Mouse (Mus musculus): ENCODE data around the gene Cpeb3. TPM values are rescaled to one million over a fixed set of nuclear protein-coding genes. Genes with fewer than 3 reads are reported as not detected.
"Not testable (repeated sequence)": the region's sequence is repeated elsewhere in the genome, so short reads cannot be mapped to it uniquely, and the experiment has no call there.

Gene Cpeb3
- polyA plus RNA-seq, 1 experiment from 2014 or later: 1.4 TPM

GRCm38 (mm10) chr19:37205155-37205554 lies 3.2 kb downstream of the Cpeb3 start:
- H3K36me3 ChIP-seq; H3K4me3 ChIP-seq; H3K9ac ChIP-seq; ATAC-seq (ENCODE audit: insufficient number of reproducible peaks, insufficient read depth, low FRiP score, low TSS enrichment, low read depth); H3K27me3 ChIP-seq; H3K27ac ChIP-seq; H3K4me2 ChIP-seq; H3K9me3 ChIP-seq: not testable (repeated sequence)
- H3K4me1 ChIP-seq: peaks cover 18% of the 10 kb centered on the region

GRCm38 (mm10) chr19:37203371-37203770 lies 5.0 kb downstream of the Cpeb3 start:
- ATAC-seq (ENCODE audit: insufficient number of reproducible peaks, insufficient read depth, low FRiP score, low TSS enrichment, low read depth): no peak
- Histone ChIP-seq H3K27me3 (no peaks in the 10 kb centered on the region), H3K4me1 (peaks cover 3% of the 10 kb centered on the region; the same call in 1 of the 2 replicates), H3K36me3 (no peaks in the 10 kb centered on the region), H3K9ac (no peak overlapping the region), H3K9me3 (no peaks in the 10 kb centered on the region), H3K4me3 (no peak overlapping the region), H3K27ac (no peak overlapping the region), H3K4me2 (no peak overlapping the region)
- 94% methylated on average over 1 of the region's 1 CpGs for WGBS

- Histone ChIP-seq H3K4me2 (no peak overlapping the region), H3K4me3 (no peak overlapping the region), H3K9ac (no peak overlapping the region), H3K27me3 (no peaks in the 10 kb centered on the region), H3K9me3 (no peaks in the 10 kb centered on the region), H3K27ac (no peak overlapping the region), H3K4me1 (no peaks in the 10 kb centered on the region), H3K36me3 (no peaks in the 10 kb centered on the region)
- ATAC-seq (ENCODE audit: insufficient number of reproducible peaks, insufficient read depth, low FRiP score, low TSS enrichment, low read depth): no peak
- WGBS: 69% methylated on average over 2 of the region's 2 CpGs
These were observed 8.5 kb downstream of the Cpeb3 start for GRCm38 (mm10) chr19:37199889-37200288.

- Histone ChIP-seq H3K27ac (no peak overlapping the region), H3K36me3 (no peaks in the 10 kb centered on the region), H3K4me2 (no peak overlapping the region), H3K9me3 (no peaks in the 10 kb centered on the region), H3K9ac (no peak overlapping the region), H3K4me1 (no peaks in the 10 kb centered on the region), H3K27me3 (no peaks in the 10 kb centered on the region), H3K4me3 (no peak overlapping the region)
- no peak for ATAC-seq (ENCODE audit: insufficient number of reproducible peaks, insufficient read depth, low FRiP score, low TSS enrichment, low read depth)
- WGBS: 78% methylated on average over 1 of the region's 1 CpGs
These were observed 10.1 kb downstream of the Cpeb3 start for GRCm38 (mm10) chr19:37198165-37198880.

GRCm38 (mm10) chr19:37192475-37193058 lies 15.8 kb downstream of the Cpeb3 start:
- Histone ChIP-seq H3K27ac (no peak overlapping the region), H3K4me1 (no peaks in the 10 kb centered on the region), H3K4me2 (no peak overlapping the region), H3K9ac (no peak overlapping the region), H3K36me3 (no peaks in the 10 kb centered on the region), H3K27me3 (no peaks in the 10 kb centered on the region), H3K4me3 (no peak overlapping the region), H3K9me3 (no peaks in the 10 kb centered on the region)
- ATAC-seq (ENCODE audit: insufficient number of reproducible peaks, insufficient read depth, low FRiP score, low TSS enrichment, low read depth): no peak
- 65% methylated on average over 5 of the region's 5 CpGs for WGBS

GRCm38 (mm10) chr19:37188366-37188948 lies 19.9 kb downstream of the Cpeb3 start:
- H3K4me1 ChIP-seq: no peaks in the 10 kb centered on the region
- no peak overlapping the region for H3K9ac ChIP-seq
- H3K4me3 ChIP-seq: no peak overlapping the region
- H3K36me3 ChIP-seq: no peaks in the 10 kb centered on the region
- no peaks in the 10 kb centered on the region for H3K27me3 ChIP-seq
- no peak overlapping the region for H3K27ac ChIP-seq
- ATAC-seq (ENCODE audit: insufficient number of reproducible peaks, insufficient read depth, low FRiP score, low TSS enrichment, low read depth): no peak
- 74% methylated on average over 4 of the region's 4 CpGs for WGBS
- no peaks in the 10 kb centered on the region for H3K9me3 ChIP-seq
- no peak overlapping the region for H3K4me2 ChIP-seq

- ATAC-seq (ENCODE audit: insufficient number of reproducible peaks, insufficient read depth, low FRiP score, low TSS enrichment, low read depth): no peak
These were observed 30.3 kb downstream of the Cpeb3 start for GRCm38 (mm10) chr19:37177819-37178708.

GRCm38 (mm10) chr19:37176879-37177462 lies 31.4 kb downstream of the Cpeb3 start:
- H3K4me2 ChIP-seq: no peak overlapping the region
- peaks cover 10% of the 10 kb centered on the region for H3K4me1 ChIP-seq
- H3K9ac ChIP-seq: no peak overlapping the region
- H3K27ac ChIP-seq: no peak overlapping the region
- no peak for ATAC-seq (ENCODE audit: insufficient number of reproducible peaks, insufficient read depth, low FRiP score, low TSS enrichment, low read depth)
- H3K36me3 ChIP-seq: no peaks in the 10 kb centered on the region
- H3K9me3 ChIP-seq: no peaks in the 10 kb centered on the region
- H3K27me3 ChIP-seq: peaks cover 41% of the 10 kb centered on the region
- H3K4me3 ChIP-seq: no peak overlapping the region
- WGBS: 44% methylated on average over 4 of the region's 4 CpGs

More at GRCm38 (mm10) chr19:37177819-37178708, 30.3 kb downstream of the Cpeb3 start:
- peak overlapping the region; percentile 54 for H3K4me2 ChIP-seq
- peak overlapping the region; percentile 33 for H3K4me3 ChIP-seq
- H3K4me1 ChIP-seq: peaks cover 10% of the 10 kb centered on the region
- no peaks in the 10 kb centered on the region for H3K9me3 ChIP-seq
- no peak overlapping the region for H3K9ac ChIP-seq
- 15% methylated on average over 17 of the region's 17 CpGs for WGBS
- H3K36me3 ChIP-seq: no peaks in the 10 kb centered on the region
- H3K27me3 ChIP-seq: peaks cover 30% of the 10 kb centered on the region
- no peak overlapping the region for H3K27ac ChIP-seq

GRCm38 (mm10) chr19:37175919-37176318 lies 32.5 kb downstream of the Cpeb3 start:
- peak overlapping the region; percentile 100 for H3K4me2 ChIP-seq
- H3K4me3 ChIP-seq: peak overlapping the region; percentile 68
- no peaks in the 10 kb centered on the region for H3K36me3 ChIP-seq
- no peak for ATAC-seq (ENCODE audit: insufficient number of reproducible peaks, insufficient read depth, low FRiP score, low TSS enrichment, low read depth)
- no peak overlapping the region; the same call in 1 of the 2 replicates for H3K9ac ChIP-seq
- peaks cover 45% of the 10 kb centered on the region for H3K27me3 ChIP-seq
- no peaks in the 10 kb centered on the region for H3K9me3 ChIP-seq
- peaks cover 10% of the 10 kb centered on the region for H3K4me1 ChIP-seq
- H3K27ac ChIP-seq: no peak overlapping the region
- WGBS: 8% methylated on average over 6 of the region's 6 CpGs

- under 1% methylated on average over 12 of the region's 12 CpGs for WGBS
- no peak for ATAC-seq (ENCODE audit: insufficient number of reproducible peaks, insufficient read depth, low FRiP score, low TSS enrichment, low read depth)
- Histone ChIP-seq H3K36me3 (no peaks in the 10 kb centered on the region), H3K27me3 (peaks cover 45% of the 10 kb centered on the region), H3K9me3 (no peaks in the 10 kb centered on the region), H3K9ac (peak overlapping the region; percentile 73), H3K4me3 (peak overlapping the region; percentile 68), H3K4me2 (peak overlapping the region; percentile 100), H3K27ac (0 out of 2 replicates have a peak overlapping the region, but pooled peaks have one; percentile 7), H3K4me1 (peaks cover 10% of the 10 kb centered on the region)
These were observed 33.0 kb downstream of the Cpeb3 start for GRCm38 (mm10) chr19:37175436-37175805.
